Mouse (Mus musculus): ENCODE data around the gene Ahnak. TPM values are rescaled to one million over a fixed set of nuclear protein-coding genes. Genes with fewer than 3 reads are reported as not detected.
"Not testable (repeated sequence)": the region's sequence is repeated elsewhere in the genome, so short reads cannot be mapped to it uniquely, and the experiment has no call there.

Gene Ahnak
- polyA plus RNA-seq, 1 experiment: 14.7 TPM

DNA sequence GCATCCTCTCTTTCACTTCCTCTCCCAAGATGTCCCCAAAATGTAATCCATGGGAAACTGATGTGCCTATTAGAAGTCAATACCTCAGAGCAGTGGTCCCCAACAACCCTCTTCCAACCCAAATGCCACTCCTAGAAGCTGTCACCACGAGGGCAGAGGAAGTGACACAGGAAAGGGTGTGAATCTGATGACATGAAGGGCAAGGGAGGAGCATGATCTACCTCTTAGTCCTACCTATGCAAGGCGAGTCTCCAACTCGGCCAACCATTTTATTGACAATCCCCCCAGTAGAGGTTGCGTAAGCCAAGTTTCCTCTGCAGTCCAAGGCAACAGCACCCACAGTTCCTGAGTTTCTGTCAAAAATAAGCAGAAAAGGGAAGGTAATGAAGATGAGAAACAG is 127.2 kb downstream of the Ahnak start:
- no peaks in the 10 kb centered on the region for H3K27me3 ChIP-seq (ENCODE audit: control insufficient read depth, insufficient read depth, low read length)
- H3K27ac ChIP-seq (ENCODE audit: insufficient read depth, low read depth, low read length): no peak overlapping the region
- WGBS: 67% methylated on average over 4 of the region's 4 CpGs
- H3K4me1 ChIP-seq (ENCODE audit: control insufficient read depth, insufficient read depth, insufficient read length, low read length): no peaks in the 10 kb centered on the region
- H3K4me3 ChIP-seq (ENCODE audit: low read depth, low read length): no peak overlapping the region
- peaks cover 1% of the 10 kb centered on the region; the same call in 1 of the 2 replicates for H3K36me3 ChIP-seq (ENCODE audit: control insufficient read depth, insufficient read depth, low read length)
- TF ChIP-seq POLR2A (IDR thresholded peaks at IDR 0.05; ENCODE audit: low read depth, low read length) (no peak), CTCF (IDR thresholded peaks at IDR 0.05; ENCODE audit: extremely low read depth, insufficient read length, insufficient replicate concordance, low read depth, low read length) (no peak)

DNA sequence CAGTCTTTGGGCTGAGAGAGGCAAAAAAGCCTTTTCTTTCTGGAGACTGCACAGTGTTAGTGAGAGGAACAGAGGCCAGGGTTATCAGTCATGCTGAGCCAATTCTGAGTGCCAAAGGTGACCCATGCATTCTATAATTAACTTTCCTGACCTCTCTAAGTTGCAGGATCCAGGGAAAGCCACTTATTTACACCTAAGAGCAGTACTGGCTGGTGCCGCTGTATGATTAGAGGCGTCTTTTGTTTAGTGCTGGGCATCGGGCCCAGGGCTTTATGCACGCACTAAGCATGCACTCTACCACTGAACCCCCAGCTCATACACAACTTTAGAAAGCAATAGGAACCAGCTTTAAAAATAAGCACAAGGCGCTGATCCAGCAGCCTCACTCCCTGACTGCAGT is 128.2 kb downstream of the Ahnak start:
- Histone ChIP-seq H3K27ac (ENCODE audit: insufficient read depth, low read depth, low read length) (no peak overlapping the region), H3K4me1 (ENCODE audit: control insufficient read depth, insufficient read depth, insufficient read length, low read length) (no peaks in the 10 kb centered on the region), H3K27me3 (ENCODE audit: control insufficient read depth, insufficient read depth, low read length) (no peaks in the 10 kb centered on the region), H3K36me3 (ENCODE audit: control insufficient read depth, insufficient read depth, low read length) (peaks cover 1% of the 10 kb centered on the region; the same call in 1 of the 2 replicates), H3K4me3 (ENCODE audit: low read depth, low read length) (no peak overlapping the region)
- no peak for TF ChIP-seq CTCF (IDR thresholded peaks at IDR 0.05; ENCODE audit: extremely low read depth, insufficient read length, insufficient replicate concordance, low read depth, low read length)
- TF ChIP-seq POLR2A (IDR thresholded peaks at IDR 0.05; ENCODE audit: low read depth, low read length): no peak
- 77% methylated on average over 5 of the region's 5 CpGs for WGBS

DNA sequence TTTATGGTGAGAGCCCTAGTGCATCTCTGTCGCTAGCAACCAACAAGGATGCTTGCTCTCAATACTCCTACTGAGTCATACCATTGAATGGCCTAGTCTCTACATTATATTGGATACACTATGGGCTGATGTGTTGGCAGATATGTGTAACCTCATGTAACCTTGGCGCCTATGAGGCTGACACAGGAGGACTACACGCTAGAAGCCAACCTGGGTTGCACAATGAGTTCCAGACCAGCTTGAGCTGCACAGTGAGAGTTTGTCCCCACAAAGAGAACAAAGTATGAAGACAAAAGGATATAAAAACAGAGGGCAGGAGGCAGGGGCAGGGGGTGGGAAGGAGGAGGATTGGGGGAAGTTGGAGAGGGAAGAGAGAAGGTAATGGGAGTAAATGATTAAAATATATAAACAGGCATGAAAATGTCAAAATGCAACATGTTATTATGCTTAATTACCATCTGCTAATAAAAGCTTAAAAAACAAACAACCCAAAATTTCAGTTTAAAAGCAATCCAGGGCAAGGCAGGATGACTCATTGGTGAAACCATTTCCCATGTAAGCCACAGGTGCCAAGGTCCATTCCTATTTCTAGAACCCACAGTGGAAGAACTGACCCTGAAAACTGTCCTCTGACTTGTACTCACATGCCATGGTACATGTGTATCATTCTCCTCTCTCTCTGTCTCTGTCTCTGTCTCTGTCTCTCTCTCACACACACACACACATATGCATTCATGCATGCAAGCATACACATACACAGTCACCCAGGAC is 130.8 kb downstream of the Ahnak start:
- H3K4me1 ChIP-seq (ENCODE audit: control insufficient read depth, insufficient read depth, insufficient read length, low read length): no peaks in the 10 kb centered on the region
- 93% methylated on average over 3 of the region's 3 CpGs for WGBS
- no peaks in the 10 kb centered on the region for H3K27me3 ChIP-seq (ENCODE audit: control insufficient read depth, insufficient read depth, low read length)
- H3K36me3 ChIP-seq (ENCODE audit: control insufficient read depth, insufficient read depth, low read length): peaks cover 1% of the 10 kb centered on the region; the same call in 1 of the 2 replicates
- no peak overlapping the region for H3K27ac ChIP-seq (ENCODE audit: insufficient read depth, low read depth, low read length)
- no peak for TF ChIP-seq CTCF (IDR thresholded peaks at IDR 0.05; ENCODE audit: extremely low read depth, insufficient read length, insufficient replicate concordance, low read depth, low read length)
- no peak overlapping the region for H3K4me3 ChIP-seq (ENCODE audit: low read depth, low read length)

DNA sequence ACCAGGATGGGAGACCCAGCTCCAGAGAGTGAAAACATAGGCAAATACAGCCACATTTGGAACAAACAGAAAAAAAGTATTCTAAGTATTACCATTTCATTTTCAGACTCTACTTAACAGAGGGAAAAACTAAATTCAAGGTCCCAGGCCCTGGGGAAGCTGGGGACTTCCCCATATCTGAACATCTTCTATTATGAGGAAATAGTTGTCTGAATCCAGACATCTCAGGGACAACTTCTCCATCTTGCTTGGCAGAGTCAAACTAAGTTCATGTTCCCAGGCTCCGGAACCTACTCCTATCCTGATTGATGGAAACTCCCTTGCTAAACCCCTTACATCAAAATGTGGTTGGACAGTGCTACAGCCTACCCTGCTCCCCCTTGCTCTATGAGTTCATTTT is 133.3 kb downstream of the Ahnak start:
- 93% methylated on average over 1 of the region's 1 CpGs for WGBS
- H3K27me3 ChIP-seq (ENCODE audit: control insufficient read depth, insufficient read depth, low read length): no peaks in the 10 kb centered on the region

DNA sequence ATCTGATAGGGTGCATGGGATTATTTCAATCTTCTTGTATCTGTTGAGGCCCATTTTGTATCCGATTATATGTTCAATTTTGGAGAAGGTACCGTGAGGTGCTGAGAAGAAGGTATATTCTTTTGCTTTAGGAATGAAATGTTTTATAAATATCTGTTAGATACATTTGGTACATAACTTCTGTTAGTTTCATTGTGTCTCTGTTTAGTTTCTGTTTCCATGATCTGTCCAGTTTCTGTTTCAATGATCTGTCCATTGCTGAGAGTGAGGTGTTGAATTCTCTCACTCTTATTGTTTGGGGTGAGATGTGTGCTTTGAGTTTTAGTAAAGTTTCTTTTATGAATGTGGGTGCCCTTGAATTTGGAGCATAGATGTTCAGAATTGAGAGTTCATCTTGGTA is 134.9 kb downstream of the Ahnak start:
- H3K4me1 ChIP-seq (ENCODE audit: control insufficient read depth, insufficient read depth, insufficient read length, low read length); H3K27ac ChIP-seq (ENCODE audit: insufficient read depth, low read depth, low read length); H3K4me3 ChIP-seq (ENCODE audit: low read depth, low read length); H3K36me3 ChIP-seq (ENCODE audit: control insufficient read depth, insufficient read depth, low read length); H3K27me3 ChIP-seq (ENCODE audit: control insufficient read depth, insufficient read depth, low read length): not testable (repeated sequence)
- 94% methylated on average over 2 of the region's 2 CpGs for WGBS

More for the DNA sequence above, 133.3 kb downstream of the Ahnak start:
- TF ChIP-seq CTCF (IDR thresholded peaks at IDR 0.05; ENCODE audit: extremely low read depth, insufficient read length, insufficient replicate concordance, low read depth, low read length) (no peak), POLR2A (IDR thresholded peaks at IDR 0.05; ENCODE audit: low read depth, low read length) (no peak)
- H3K4me3 ChIP-seq (ENCODE audit: low read depth, low read length): no peak overlapping the region
- H3K27ac ChIP-seq (ENCODE audit: insufficient read depth, low read depth, low read length): no peak overlapping the region
- H3K36me3 ChIP-seq (ENCODE audit: control insufficient read depth, insufficient read depth, low read length): no peaks in the 10 kb centered on the region
- H3K4me1 ChIP-seq (ENCODE audit: control insufficient read depth, insufficient read depth, insufficient read length, low read length): no peaks in the 10 kb centered on the region

Other genes starting within 250 kb of the Ahnak start
- gene 1700092M07Rik, start 248.6 kb upstream of the Ahnak start, polyA plus RNA-seq (2012; rRNA removed): not detected in 2 replicates
- gene Stx5a, start 247.9 kb upstream of the Ahnak start, polyA plus RNA-seq (2012; rRNA removed): 31.7 and 65.9 TPM in 2 replicates
- 13.3 and 25.4 TPM in 2 replicates for gene Nxf1, start 232.2 kb upstream of the Ahnak start, polyA plus RNA-seq (2012; rRNA removed)
- 117 and 142 TPM in 2 replicates for gene Tmem223, start 218.3 kb upstream of the Ahnak start, polyA plus RNA-seq (2012; rRNA removed)
- 59.9 and 96.2 TPM in 2 replicates for gene Tmem179b, start 214.8 kb upstream of the Ahnak start, polyA plus RNA-seq (2012; rRNA removed)
- gene Taf6l, start 202.9 kb upstream of the Ahnak start, polyA plus RNA-seq (2012; rRNA removed): 4.5 and 8.1 TPM in 2 replicates
- gene Polr2g, start 190.7 kb upstream of the Ahnak start, polyA plus RNA-seq (2012; rRNA removed): 7.7 and 13.5 TPM in 2 replicates
- gene Zbtb3, start 186.7 kb upstream of the Ahnak start, polyA plus RNA-seq (2012; rRNA removed): 0.60 and 0.86 TPM in 2 replicates
- gene Ttc9c, start 170.0 kb upstream of the Ahnak start, polyA plus RNA-seq (2012; rRNA removed): 5.7 and 8.9 TPM in 2 replicates
- 9.2 and 20.9 TPM in 2 replicates for gene Hnrnpul2, start 169.3 kb upstream of the Ahnak start, polyA plus RNA-seq (2012; rRNA removed)
- gene AC129217.1, start 159.5 kb upstream of the Ahnak start, polyA plus RNA-seq (2012; rRNA removed): 4.6 TPM in 1 of 2 replicates, not detected in the other
- gene Bscl2, start 151.8 kb upstream of the Ahnak start, polyA plus RNA-seq (2012; rRNA removed): 54.3 and 82.6 TPM in 2 replicates
- 0.33 and 0.63 TPM in 2 replicates for gene Gng3, start 150.1 kb upstream of the Ahnak start, polyA plus RNA-seq (2012; rRNA removed)
- 0.11 and 0.17 TPM in 2 replicates for gene Lrrn4cl, start 138.5 kb upstream of the Ahnak start, polyA plus RNA-seq (2012; rRNA removed)
- gene Ubxn1, start 117.8 kb upstream of the Ahnak start, polyA plus RNA-seq (2012; rRNA removed): 34.7 and 95.9 TPM in 2 replicates
- 14.0 and 19.2 TPM in 2 replicates for gene Uqcc3, start 108.4 kb upstream of the Ahnak start, polyA plus RNA-seq (2012; rRNA removed)
- gene Lbhd1, start 105.6 kb upstream of the Ahnak start, polyA plus RNA-seq (2012; rRNA removed): 0.22 and 0.55 TPM in 2 replicates
- not detected in 2 replicates for gene Gm49403, start 105.4 kb upstream of the Ahnak start, polyA plus RNA-seq (2012; rRNA removed)
- 9.5 and 11.4 TPM in 2 replicates for gene 1810009A15Rik, start 100.4 kb upstream of the Ahnak start, polyA plus RNA-seq (2012; rRNA removed)
- gene Gm49416, start 100.4 kb upstream of the Ahnak start, polyA plus RNA-seq (2012; rRNA removed): not detected in 2 replicates
- gene Ints5, start 96.3 kb upstream of the Ahnak start, polyA plus RNA-seq (2012; rRNA removed): 13.2 and 19.5 TPM in 2 replicates
- gene Ganab, start 91.2 kb upstream of the Ahnak start, polyA plus RNA-seq (2012; rRNA removed): 45.7 and 74.1 TPM in 2 replicates
- 40.1 and 69.5 TPM in 2 replicates for gene B3gat3, start 68.9 kb upstream of the Ahnak start, polyA plus RNA-seq (2012; rRNA removed)
- 7.2 and 15.1 TPM in 2 replicates for gene Rom1, start 59.9 kb upstream of the Ahnak start, polyA plus RNA-seq (2012; rRNA removed)
- gene Eml3, start 59.7 kb upstream of the Ahnak start, polyA plus RNA-seq (2012; rRNA removed): 18.4 and 32.2 TPM in 2 replicates
- gene Mta2, start 47.4 kb upstream of the Ahnak start, polyA plus RNA-seq (2012; rRNA removed): 15.0 and 21.7 TPM in 2 replicates
- gene Tut1, start 35.4 kb upstream of the Ahnak start, polyA plus RNA-seq (2012; rRNA removed): 5.6 and 13.2 TPM in 2 replicates
- 90.2 and 129 TPM in 2 replicates for gene Eef1g, start 22.2 kb upstream of the Ahnak start, polyA plus RNA-seq (2012; rRNA removed)
- 0.30 and 3.7 TPM in 2 replicates for gene Scgb1a1, start 98.7 kb downstream of the Ahnak start, polyA plus RNA-seq (2012; rRNA removed)
- gene Asrgl1, start 146.4 kb downstream of the Ahnak start, polyA plus RNA-seq (2012; rRNA removed): 0.37 and 0.41 TPM in 2 replicates